In the genomic region with DNA sequence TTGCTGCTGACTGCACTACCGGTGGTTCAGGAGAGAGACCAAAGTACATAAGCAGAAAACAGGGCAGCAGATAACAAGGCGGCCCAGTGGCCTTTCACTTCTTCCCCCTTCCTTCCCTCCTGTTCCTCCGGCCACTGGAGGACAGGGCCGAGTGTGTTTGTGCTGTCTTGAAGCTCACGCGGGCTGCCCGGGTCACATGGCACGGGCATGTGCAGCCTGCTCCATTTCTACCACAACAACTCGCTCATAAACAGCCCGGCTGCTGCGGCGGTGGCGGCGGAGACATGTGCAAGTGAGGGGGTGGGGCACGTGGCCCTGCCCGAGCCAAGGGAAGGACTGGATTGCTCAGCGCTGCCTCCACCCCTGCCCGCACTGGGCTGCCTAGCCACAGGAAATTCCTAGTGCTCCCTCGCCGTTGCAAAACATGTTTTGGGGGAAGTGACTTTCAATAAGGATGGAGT, we compare ENCODE assay signal across 7 mouse cellular contexts. TPM values are rescaled to one million over a fixed set of nuclear protein-coding genes. Genes with fewer than 3 reads are reported as not detected.
DNase-seq lines count a peak whose midpoint lies in the region; ATAC-seq and TF ChIP-seq lines count a peak whose summit lies in the region.

No protein-coding gene starts in this region.

- peaks cover 6% of the 10 kb centered on the region; the same call in 1 of the 2 replicates for H3K27me3 ChIP-seq in embryonic facial prominence, embryonic 10.5 days (replicated peaks; ENCODE audit: low read depth, poor library complexity, severe bottlenecking)
- H3K27me3 ChIP-seq in intestine, embryonic 16.5 days (replicated peaks; ENCODE audit: control insufficient read depth, insufficient read depth, low read length) = no peaks in the 10 kb centered on the region
- no peaks in the 10 kb centered on the region for H3K27me3 ChIP-seq in small intestine, adult 2 months (ENCODE audit: control insufficient read depth, insufficient read depth, low read length)

- H3K9me3 ChIP-seq in embryonic facial prominence, embryonic 10.5 days = no peaks in the 10 kb centered on the region
- H3K9me3 ChIP-seq in intestine, embryonic 16.5 days (ENCODE audit: control insufficient read depth, low read length) = no peaks in the 10 kb centered on the region

- peak; percentile 66 for TF ChIP-seq POLR2A in small intestine, adult 2 months (IDR thresholded peaks at IDR 0.05; ENCODE audit: low read depth, low read length)

- H3K9ac ChIP-seq in intestine, embryonic 16.5 days (ENCODE audit: low read depth, low read length) = peak overlapping the region; percentile 65

- ATAC-seq in intestine, embryonic 16.5 days = peak; percentile 83
- peak; percentile 77 for ATAC-seq in megakaryocyte-erythroid progenitor cell, adult 5-6 weeks (replicated peaks; ENCODE audit: low FRiP score, low TSS enrichment, poor library complexity, severe bottlenecking)

- peak overlapping the region; percentile 55 for H3K4me2 ChIP-seq in intestine, embryonic 16.5 days (ENCODE audit: low read depth, low read length)

- peaks cover 65% of the 10 kb centered on the region for H3K4me1 ChIP-seq in embryonic facial prominence, embryonic 10.5 days
- H3K4me1 ChIP-seq in intestine, embryonic 16.5 days (ENCODE audit: control insufficient read depth, insufficient read depth, low read length) = peaks cover 55% of the 10 kb centered on the region
- peaks cover 33% of the 10 kb centered on the region for H3K4me1 ChIP-seq in small intestine, adult 2 months (ENCODE audit: control insufficient read depth, insufficient read depth, insufficient read length, low read length)

- whole genome bisulfite sequencing in embryonic facial prominence, embryonic 10.5 days = under 1% methylated on average over 20 of the region's 20 CpGs
- WGBS in intestine, embryonic 16.5 days = under 1% methylated on average over 20 of the region's 20 CpGs
- under 1% methylated on average over 20 of the region's 20 CpGs for WGBS in small intestine, adult 2 months

- intact Hi-C loops in left cerebral cortex, postnatal 25 days (cut with DNase I) = loop anchor here (1.0 kb wide), 2 partner anchors 8 to 36 kb away; a partner anchor contains a TSS

- peak overlapping the region; percentile 49 for H3K4me3 ChIP-seq in embryonic facial prominence, embryonic 10.5 days
- peak overlapping the region; percentile 40 for H3K4me3 ChIP-seq in intestine, embryonic 16.5 days (ENCODE audit: low read length)
- H3K4me3 ChIP-seq in small intestine, adult 2 months (ENCODE audit: low read depth, low read length) = peak overlapping the region; percentile 55

- peak; percentile 95 to 97 for DNase-seq in adrenal gland, adult 18-20 months (ENCODE audit: low spot score in 2 of 2)
- peak; percentile 88 for DNase-seq in embryonic facial prominence, embryonic 10.5 days (ENCODE audit: low spot score)
- peak; percentile 92 to 95 for DNase-seq in gastrocnemius, postnatal 4 days (ENCODE audit: low spot score in 2 of 2)
- DNase-seq in left cerebral cortex, postnatal 25 days (ENCODE audit: low spot score in 2 of 2) = peak; percentile 97 to 99

- peak overlapping the region; percentile 90 for H3K27ac ChIP-seq in embryonic facial prominence, embryonic 10.5 days (replicated peaks)
- H3K27ac ChIP-seq in intestine, embryonic 16.5 days (ENCODE audit: low read length) = peak overlapping the region; percentile 97
- peak overlapping the region; percentile 100 for H3K27ac ChIP-seq in small intestine, adult 2 months (ENCODE audit: insufficient read depth, low read depth, low read length)

- TF ChIP-seq CTCF in small intestine, adult 2 months (IDR thresholded peaks at IDR 0.05; ENCODE audit: extremely low read depth, insufficient read length, insufficient replicate concordance, low read depth, low read length) = no peak

- H3K36me3 ChIP-seq in embryonic facial prominence, embryonic 10.5 days (replicated peaks) = no peaks in the 10 kb centered on the region
- H3K36me3 ChIP-seq in intestine, embryonic 16.5 days (ENCODE audit: control insufficient read depth, insufficient read depth, low read length) = no peaks in the 10 kb centered on the region
- no peaks in the 10 kb centered on the region for H3K36me3 ChIP-seq in small intestine, adult 2 months (ENCODE audit: control insufficient read depth, insufficient read depth, low read length)

RNA-seq across cellular contexts. Expression of a gene that starts 8.1 kb away (rescaled TPM):
- total RNA-seq in adrenal gland, adult 18-20 months (2021) = 100 to 1,000 TPM; 226 to 232 TPM
- 1.1 and 1.8 TPM in 2 replicates for polyA plus RNA-seq in embryonic facial prominence, embryonic 10.5 days (2016; fragmentation: Nextera tagmentation; extraction: Ambion mirVana)
- total RNA-seq in gastrocnemius, postnatal 4 days (2021) = 10 to 100 TPM; 26.7 to 34.2 TPM
- polyA plus RNA-seq in intestine, embryonic 16.5 days (2015; fragmentation: Nextera tagmentation; extraction: Ambion mirVana) = 2.3 and 2.7 TPM in 2 replicates
- 100 to 1,000 TPM in 1 of 2 experiments, 10 to 100 TPM in 1; 92.5 to 121 TPM for total RNA-seq in left cerebral cortex, postnatal 25 days (2021)
- 4.1 and 8.0 TPM in 2 replicates for total RNA-seq in megakaryocyte-erythroid progenitor cell, adult 5-6 weeks (2014; fragmentation: Nextera tagmentation)
- 0.34 and 1.3 TPM in 2 replicates for total RNA-seq in megakaryocyte-erythroid progenitor cell, adult 5-6 weeks (2017)
- 59.8 and 206 TPM in 2 replicates for polyA plus RNA-seq in small intestine, adult 2 months (2012; rRNA removed)

RNA-seq across cellular contexts. Expression of a gene that starts 12.1 kb away (rescaled TPM):
- 10 to 100 TPM; 82.3 to 97.4 TPM for total RNA-seq in adrenal gland, adult 18-20 months (2021)
- polyA plus RNA-seq in embryonic facial prominence, embryonic 10.5 days (2016; fragmentation: Nextera tagmentation; extraction: Ambion mirVana) = 23.4 and 23.5 TPM in 2 replicates
- total RNA-seq in gastrocnemius, postnatal 4 days (2021) = 10 to 100 TPM; 79.3 to 83.9 TPM
- 13.5 and 14.5 TPM in 2 replicates for polyA plus RNA-seq in intestine, embryonic 16.5 days (2015; fragmentation: Nextera tagmentation; extraction: Ambion mirVana)
- 100 to 1,000 TPM; 190 to 193 TPM for total RNA-seq in left cerebral cortex, postnatal 25 days (2021)
- 58.6 and 74.8 TPM in 2 replicates for total RNA-seq in megakaryocyte-erythroid progenitor cell, adult 5-6 weeks (2014; fragmentation: Nextera tagmentation)
- total RNA-seq in megakaryocyte-erythroid progenitor cell, adult 5-6 weeks (2017) = 57.8 and 68.3 TPM in 2 replicates
- 19.8 and 38.5 TPM in 2 replicates for polyA plus RNA-seq in small intestine, adult 2 months (2012; rRNA removed)

RNA-seq across cellular contexts. Expression of a gene that starts 21.4 kb away (rescaled TPM):
- 10 to 100 TPM; 36.8 to 41.9 TPM for total RNA-seq in adrenal gland, adult 18-20 months (2021)
- 47.5 and 48.3 TPM in 2 replicates for polyA plus RNA-seq in embryonic facial prominence, embryonic 10.5 days (2016; fragmentation: Nextera tagmentation; extraction: Ambion mirVana)
- total RNA-seq in gastrocnemius, postnatal 4 days (2021) = 10 to 100 TPM; 28.3 to 31.6 TPM
- polyA plus RNA-seq in intestine, embryonic 16.5 days (2015; fragmentation: Nextera tagmentation; extraction: Ambion mirVana) = 23.1 and 24.3 TPM in 2 replicates
- total RNA-seq in left cerebral cortex, postnatal 25 days (2021) = 10 to 100 TPM; 53.9 to 54.7 TPM
- 47.6 and 51.8 TPM in 2 replicates for total RNA-seq in megakaryocyte-erythroid progenitor cell, adult 5-6 weeks (2014; fragmentation: Nextera tagmentation)
- 37.4 and 53.5 TPM in 2 replicates for total RNA-seq in megakaryocyte-erythroid progenitor cell, adult 5-6 weeks (2017)
- 11.7 and 22.0 TPM in 2 replicates for polyA plus RNA-seq in small intestine, adult 2 months (2012; rRNA removed)

RNA-seq across cellular contexts. Expression of a gene that starts 42.8 kb away (rescaled TPM):
- 10 to 100 TPM; 90.2 to 91.0 TPM for total RNA-seq in adrenal gland, adult 18-20 months (2021)
- polyA plus RNA-seq in embryonic facial prominence, embryonic 10.5 days (2016; fragmentation: Nextera tagmentation; extraction: Ambion mirVana) = 8.8 and 9.1 TPM in 2 replicates
- 100 to 1,000 TPM; 225 TPM for total RNA-seq in gastrocnemius, postnatal 4 days (2021)
- polyA plus RNA-seq in intestine, embryonic 16.5 days (2015; fragmentation: Nextera tagmentation; extraction: Ambion mirVana) = 41.5 and 42.0 TPM in 2 replicates
- 100 to 1,000 TPM; 719 to 771 TPM for total RNA-seq in left cerebral cortex, postnatal 25 days (2021)
- total RNA-seq in megakaryocyte-erythroid progenitor cell, adult 5-6 weeks (2014; fragmentation: Nextera tagmentation) = 47.5 and 51.0 TPM in 2 replicates
- 20.4 and 23.3 TPM in 2 replicates for total RNA-seq in megakaryocyte-erythroid progenitor cell, adult 5-6 weeks (2017)
- 46.5 and 128 TPM in 2 replicates for polyA plus RNA-seq in small intestine, adult 2 months (2012; rRNA removed)

RNA-seq across cellular contexts. Expression of a gene that starts 53.3 kb away (rescaled TPM):
- under 1 TPM; 0.36 to 0.58 TPM for total RNA-seq in adrenal gland, adult 18-20 months (2021)
- polyA plus RNA-seq in embryonic facial prominence, embryonic 10.5 days (2016; fragmentation: Nextera tagmentation; extraction: Ambion mirVana) = 1.4 and 1.8 TPM in 2 replicates
- 1 to 10 TPM; 3.4 to 4.3 TPM for total RNA-seq in gastrocnemius, postnatal 4 days (2021)
- polyA plus RNA-seq in intestine, embryonic 16.5 days (2015; fragmentation: Nextera tagmentation; extraction: Ambion mirVana) = 0.67 and 1.1 TPM in 2 replicates
- 100 to 1,000 TPM; 138 to 148 TPM for total RNA-seq in left cerebral cortex, postnatal 25 days (2021)
- total RNA-seq in megakaryocyte-erythroid progenitor cell, adult 5-6 weeks (2014; fragmentation: Nextera tagmentation) = 2.2 TPM in 1 of 2 replicates, not detected in the other
- total RNA-seq in megakaryocyte-erythroid progenitor cell, adult 5-6 weeks (2017) = 1.7 TPM in 1 of 2 replicates, not detected in the other
- 11.4 and 47.6 TPM in 2 replicates for polyA plus RNA-seq in small intestine, adult 2 months (2012; rRNA removed)

Comparison
In these comparisons a context has a peak if more than half of its experiments do, and no peak if none do; other contexts are left out.
1. Peak in every context shown above with its lines: DNase-seq, ATAC-seq, H3K4me3 ChIP-seq and H3K27ac ChIP-seq.